ENCODE assay signal across 20 mouse cellular contexts in genomic region chr3:136945550-136945949, GRCm38 (mm10).
A peak's percentile ranks its signal among the peaks of the same experiment; 100 is the strongest.
DNase-seq lines count a peak whose midpoint lies in the region; ATAC-seq lines count a peak whose summit lies in the region.
"Had no signal": no experiment of that assay in that cellular context is flagged by ENCODE, and none has a peak within 500 bp of the region (broad histone marks: within the 10 kb centered on the region; RNA-seq: fewer than 3 reads in every experiment).

No protein-coding gene starts in this region.

- peak; percentile 38 for DNase-seq in adrenal gland, postnatal 14 days
- DNase-seq in adrenal gland, adult 18-20 months (ENCODE audit: low spot score in 2 of 2): no peak
- DNase-seq in kidney, adult 9 months: no peak
- DNase-seq in lung, postnatal 10 days: peak; percentile 29
- DNase-seq in lung, postnatal 14 days: no peak
- DNase-seq in lung, postnatal 4 days: peak; percentile 6 to 40
- DNase-seq: cerebellum, adult 8-10 months; embryo, embryonic 11 days; gastrocnemius, postnatal 25 days; heart, postnatal 4 days; liver; right cerebral cortex, postnatal 14 days; thymus, postnatal 25 days had no signal

- H3K9ac ChIP-seq in kidney, embryonic 15.5 days: no peak overlapping the region
- no peak overlapping the region for H3K9ac ChIP-seq in hindbrain, embryonic 12.5 days
- H3K9ac ChIP-seq: heart, embryonic 13.5 days; midbrain, embryonic 15.5 days had no signal

- H3K9me3 ChIP-seq in kidney, embryonic 15.5 days (replicated peaks): no peaks in the 10 kb centered on the region
- no peaks in the 10 kb centered on the region for H3K9me3 ChIP-seq in hindbrain, embryonic 12.5 days (replicated peaks)
- H3K9me3 ChIP-seq: heart, embryonic 13.5 days; midbrain, embryonic 15.5 days had no signal

- peak overlapping the region; percentile 54; the same call in 1 of the 2 replicates for H3K27ac ChIP-seq in kidney, embryonic 15.5 days
- H3K27ac ChIP-seq in hindbrain, embryonic 12.5 days: no peak overlapping the region
- H3K27ac ChIP-seq: heart, embryonic 13.5 days; macrophage; midbrain, embryonic 15.5 days; stomach, postnatal 0 days had no signal

- peak; percentile 69; the same call in 1 of the 2 replicates for ATAC-seq in kidney, embryonic 15.5 days (replicated peaks; ENCODE audit: low FRiP score)
- ATAC-seq in hindbrain, embryonic 12.5 days (ENCODE audit: low FRiP score): no peak
- ATAC-seq: inflammation-experienced regulatory T-cells, adult 6 months; midbrain, embryonic 15.5 days had no signal

- 0 out of 2 replicates have a peak, but pooled peaks cover 10% of the 10 kb centered on the region for H3K4me1 ChIP-seq in kidney, embryonic 15.5 days
- no peaks in the 10 kb centered on the region for H3K4me1 ChIP-seq in hindbrain, embryonic 12.5 days
- H3K4me1 ChIP-seq: heart, embryonic 13.5 days; midbrain, embryonic 15.5 days had no signal

- H3K4me2 ChIP-seq in kidney, embryonic 15.5 days: no peak overlapping the region
- H3K4me2 ChIP-seq in hindbrain, embryonic 12.5 days (replicated peaks): no peak overlapping the region
- H3K4me2 ChIP-seq: heart, embryonic 13.5 days; midbrain, embryonic 15.5 days had no signal

- 52% methylated on average over 4 of the region's 4 CpGs for WGBS in kidney, embryonic 15.5 days
- WGBS in hindbrain, embryonic 12.5 days: 67% methylated on average over 4 of the region's 4 CpGs

- H3K4me3 ChIP-seq in kidney, embryonic 15.5 days (replicated peaks): no peak overlapping the region
- no peak overlapping the region for H3K4me3 ChIP-seq in hindbrain, embryonic 12.5 days
- H3K4me3 ChIP-seq: heart, embryonic 13.5 days; midbrain, embryonic 15.5 days had no signal

- no peaks in the 10 kb centered on the region for H3K27me3 ChIP-seq in kidney, embryonic 15.5 days
- no peaks in the 10 kb centered on the region for H3K27me3 ChIP-seq in hindbrain, embryonic 12.5 days
- H3K27me3 ChIP-seq: heart, embryonic 13.5 days; midbrain, embryonic 15.5 days had no signal

- no peaks in the 10 kb centered on the region for H3K36me3 ChIP-seq in kidney, embryonic 15.5 days
- H3K36me3 ChIP-seq in hindbrain, embryonic 12.5 days: no peaks in the 10 kb centered on the region
- H3K36me3 ChIP-seq: heart, embryonic 13.5 days; midbrain, embryonic 15.5 days had no signal

Comparison
In these comparisons a context has a peak if more than half of its experiments do, and no peak if none do; other contexts are left out.
1. DNase-seq: peak in adrenal gland, postnatal 14 days (single experiment), lung, postnatal 10 days (single experiment) and lung, postnatal 4 days (2 of 2); none in adrenal gland, adult 18-20 months (0 of 2), kidney, adult 9 months (single experiment) and lung, postnatal 14 days (single experiment).